Mouse (Mus musculus): ENCODE results near the gene Rcan3. TPM values are rescaled to one million over a fixed set of nuclear protein-coding genes. Genes with fewer than 3 reads are reported as not detected.

The Rcan3 gene
- polyA plus RNA-seq, 1 experiment, result 16.7 TPM

DNA sequence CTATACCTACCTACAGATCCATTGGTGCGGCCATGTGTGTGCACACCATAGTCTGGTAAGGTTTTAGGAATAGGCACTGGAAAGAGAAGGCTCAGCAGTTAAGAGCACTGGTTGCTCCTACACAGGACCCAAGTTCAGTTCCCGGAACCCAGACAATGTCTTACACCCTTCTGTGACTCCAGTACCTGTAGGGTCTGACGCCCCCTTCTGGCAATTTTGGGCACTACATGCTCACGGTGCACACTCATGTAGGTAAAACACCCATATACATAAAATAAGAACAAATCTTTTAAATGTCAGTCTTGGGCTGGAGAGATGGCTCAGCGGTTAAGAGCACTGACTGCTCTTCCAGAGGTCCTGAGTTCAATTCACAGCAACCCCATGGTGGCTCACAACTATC is 60.4 kb downstream of the Rcan3 start:
- H3K27ac ChIP-seq (ENCODE audit: insufficient read depth, low read depth, low read length), result no peak overlapping the region
- H3K4me3 ChIP-seq (ENCODE audit: insufficient read depth, low read length), result no peak overlapping the region
- TF ChIP-seq CTCF (IDR thresholded peaks at IDR 0.05; ENCODE audit: low read depth, low read length) (no peak), POLR2A (IDR thresholded peaks at IDR 0.05; ENCODE audit: borderline replicate concordance, low read depth, low read length) (no peak)
- no peaks in the 10 kb centered on the region for H3K4me1 ChIP-seq (ENCODE audit: control insufficient read depth, insufficient read depth, low read length)

DNA sequence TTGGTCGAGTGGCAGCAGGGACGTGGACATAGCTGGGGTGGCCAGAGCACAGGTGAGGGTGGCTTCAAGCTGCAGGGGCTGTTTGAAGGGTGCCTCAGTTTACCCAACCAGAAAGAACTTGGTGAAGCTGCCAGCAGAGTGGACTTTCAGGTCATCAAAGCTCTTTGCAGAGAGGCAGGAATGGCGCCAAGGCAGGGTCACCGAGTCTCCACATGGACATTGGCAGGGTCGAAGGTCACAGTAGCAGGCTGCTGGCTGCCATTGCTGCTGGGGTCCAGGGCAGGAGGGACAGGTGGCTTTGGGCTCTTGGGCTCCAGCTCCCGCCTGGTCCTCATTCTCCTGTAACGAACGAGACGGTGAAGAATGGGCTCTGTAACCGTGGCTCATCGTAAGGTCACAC is 63.3 kb downstream of the Rcan3 start:
- no peaks in the 10 kb centered on the region for H3K4me1 ChIP-seq (ENCODE audit: control insufficient read depth, insufficient read depth, low read length)
- no peak overlapping the region for H3K4me3 ChIP-seq (ENCODE audit: insufficient read depth, low read length)
- no peak for TF ChIP-seq POLR2A (IDR thresholded peaks at IDR 0.05; ENCODE audit: borderline replicate concordance, low read depth, low read length)
- H3K27ac ChIP-seq (ENCODE audit: insufficient read depth, low read depth, low read length), result no peak overlapping the region

DNA sequence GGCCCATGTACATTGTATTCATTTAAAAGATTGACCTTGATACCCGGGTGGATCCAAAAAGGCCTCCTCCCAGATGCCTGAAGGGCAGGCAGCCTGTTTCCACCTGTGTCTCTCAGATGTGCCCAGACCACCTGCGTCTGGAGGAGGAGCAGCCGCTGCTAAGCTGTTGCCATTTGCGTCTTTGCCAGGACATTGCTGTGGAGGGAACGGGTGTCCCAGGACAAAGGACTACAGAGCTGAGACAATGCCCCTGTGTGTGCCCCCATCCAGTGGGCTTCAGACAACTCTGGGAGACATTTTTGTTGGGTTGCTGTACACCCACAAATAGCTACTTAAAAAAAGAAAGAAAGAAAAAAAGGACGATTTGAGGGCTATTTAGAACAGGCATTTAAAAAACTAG is 70.8 kb downstream of the Rcan3 start:
- no peak overlapping the region for H3K27ac ChIP-seq (ENCODE audit: insufficient read depth, low read depth, low read length)
- H3K4me3 ChIP-seq (ENCODE audit: insufficient read depth, low read length), result no peak overlapping the region
- TF ChIP-seq POLR2A (IDR thresholded peaks at IDR 0.05; ENCODE audit: borderline replicate concordance, low read depth, low read length), result no peak
- no peak for TF ChIP-seq CTCF (IDR thresholded peaks at IDR 0.05; ENCODE audit: low read depth, low read length)
- H3K4me1 ChIP-seq (ENCODE audit: control insufficient read depth, insufficient read depth, low read length), result no peaks in the 10 kb centered on the region

Other genes starting within 250 kb of the Rcan3 start
- 121 and 131 TPM in 2 replicates for gene Clic4, start 161.0 kb downstream of the Rcan3 start, polyA plus RNA-seq (2012; ENCODE audit: insufficient read depth, insufficient read length, missing spikeins)
- 129 and 141 TPM in 2 replicates for gene Srrm1, start 80.5 kb downstream of the Rcan3 start, polyA plus RNA-seq (2012; ENCODE audit: insufficient read depth, insufficient read length, missing spikeins)
- not detected in 2 replicates for gene Ncmap, start 35.6 kb downstream of the Rcan3 start, polyA plus RNA-seq (2012; ENCODE audit: insufficient read depth, insufficient read length, missing spikeins)
- gene Stpg1, start 60.9 kb upstream of the Rcan3 start, polyA plus RNA-seq (2012; ENCODE audit: insufficient read depth, insufficient read length, missing spikeins), result 0.33 and 0.43 TPM in 2 replicates
- gene Nipal3, start 61.2 kb upstream of the Rcan3 start, polyA plus RNA-seq (2012; ENCODE audit: insufficient read depth, insufficient read length, missing spikeins), result 12.2 and 15.9 TPM in 2 replicates
- not detected in 2 replicates for gene Grhl3, start 139.8 kb upstream of the Rcan3 start, polyA plus RNA-seq (2012; ENCODE audit: insufficient read depth, insufficient read length, missing spikeins)